Mouse (Mus musculus): ENCODE measurements around the gene Cyp4f18.

- no peak for TF ChIP-seq GATA1 (IDR thresholded peaks at IDR 0.05; ENCODE audit: borderline replicate concordance, low read length)
- TF ChIP-seq FLI1 (IDR thresholded peaks at IDR 0.05; ENCODE audit: low read length), result no peak
Observed at GRCm38 (mm10) chr8:71984601-71985000, 24.8 kb downstream of the Cyp4f18 start.

Data from megakaryocyte, embryonic 14.5 days (primary cell).